Mouse (Mus musculus) gastrocnemius, postnatal 14 days (tissue): ENCODE measurements around the gene Prmt3. TPM values are rescaled to one million over a fixed set of nuclear protein-coding genes. Genes with fewer than 3 reads are reported as not detected.

ENCODE experiments used
- DNase-seq: peaks from one replicate; pipeline ENCODE4 v3.0.0; 2021; ENCODE audit warnings: mixed read lengths
- intact Hi-C: fragments of 180-260 bp; cut with DNase I; formaldehyde crosslinking; loops from one replicate; pipeline ENCODE4 v1.15.1; 2025; ENCODE audit warnings: low total_unique reads
- long read RNA-seq, 2 experiments: library from polyadenylated mRNA; stranded (forward); transcript quantifications; one replicate each; pipeline ENCODE4 v2.0.0; 2021
- total RNA-seq, 2 experiments: library from RNA; stranded (reverse); gene quantifications; 2 replicates each; pipeline ENCODE4 v1.2.3; 2021

Gene Prmt3
- 10 to 100 TPM in 1 of 2 experiments, 1 to 10 TPM in 1; 8.8 to 10.7 TPM for total RNA-seq
- long read RNA-seq, experiment 1, transcript Prmt3-201 (16 exons, 2,507 nt) = major isoform, 11 of 15 reads
- long read RNA-seq, experiment 1, partial matches to known transcripts = 2 of 15 reads
- long read RNA-seq, experiment 1, other reads (novel, unspliced or antisense) = 2 of 15 reads
- long read RNA-seq, experiment 2, transcript Prmt3-201 (16 exons, 2,507 nt) = major isoform, 17 of 23 reads
- long read RNA-seq, experiment 2, partial matches to known transcripts = 1 of 23 reads
- long read RNA-seq, experiment 2, other reads (novel, unspliced or antisense) = 4 of 23 reads

- intact Hi-C loops = loop anchor here (5.0 kb wide), 1 partner anchor 144 kb away; no protein-coding TSS in a partner anchor
- peak; percentile 97 for DNase-seq
Measured at GRCm38 (mm10) chr7:49778114-49778901, at the start of gene Prmt3. Prmt3 (plus strand) TSS chr7:49778346.

GRCm38 (mm10) chr7:49734342-49734741, 43.8 kb upstream of the Prmt3 start:
- no peak for DNase-seq
- intact Hi-C loops = no loop called here

GRCm38 (mm10) chr7:49739448-49739847, 38.7 kb upstream of the Prmt3 start:
- intact Hi-C loops = no loop called here
- DNase-seq = no peak

DNA sequence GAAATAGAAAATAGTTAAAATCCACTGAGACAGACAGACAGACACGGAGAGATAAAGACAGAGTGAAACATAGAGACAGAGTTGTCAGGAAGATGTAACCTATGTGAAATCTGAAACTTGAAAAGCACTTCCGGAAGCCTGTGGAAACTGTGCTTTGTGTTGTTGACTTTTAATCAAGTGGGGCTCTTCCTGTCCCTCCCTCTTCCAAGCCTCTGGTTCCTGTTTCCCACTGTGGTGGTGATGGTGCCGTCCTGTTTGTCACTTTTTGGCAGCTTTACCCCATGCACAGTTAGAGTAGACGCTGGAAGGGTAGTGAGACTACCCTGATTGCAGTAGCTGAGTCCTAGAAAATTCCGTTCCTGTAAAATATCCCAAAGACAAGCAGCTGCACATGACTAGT, 36.7 kb upstream of the Prmt3 start:
- intact Hi-C loops = no loop called here

DNA sequence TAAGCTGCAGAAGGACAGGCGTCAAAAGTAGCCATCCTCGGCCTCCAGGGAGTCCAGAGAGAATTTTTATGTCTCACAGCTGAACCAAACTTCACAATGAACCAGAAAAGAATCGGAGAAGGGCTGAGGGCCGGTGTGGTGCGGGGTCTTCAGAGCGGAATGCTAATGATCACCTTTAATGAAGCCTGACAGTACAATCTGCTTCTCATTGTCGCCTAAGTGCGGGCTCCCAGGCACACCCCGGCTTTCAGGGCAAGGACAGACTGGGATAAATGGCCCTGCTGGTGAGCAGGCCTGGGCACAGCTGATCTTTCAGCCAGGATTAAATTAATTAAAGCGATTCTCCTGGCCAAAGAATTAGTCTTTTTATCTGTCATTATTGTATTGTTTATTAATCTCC, 36.2 kb upstream of the Prmt3 start:
- intact Hi-C loops = no loop called here
- DNase-seq = no peak

More for the DNA sequence above, 36.7 kb upstream of the Prmt3 start:
- DNase-seq = no peak

DNA sequence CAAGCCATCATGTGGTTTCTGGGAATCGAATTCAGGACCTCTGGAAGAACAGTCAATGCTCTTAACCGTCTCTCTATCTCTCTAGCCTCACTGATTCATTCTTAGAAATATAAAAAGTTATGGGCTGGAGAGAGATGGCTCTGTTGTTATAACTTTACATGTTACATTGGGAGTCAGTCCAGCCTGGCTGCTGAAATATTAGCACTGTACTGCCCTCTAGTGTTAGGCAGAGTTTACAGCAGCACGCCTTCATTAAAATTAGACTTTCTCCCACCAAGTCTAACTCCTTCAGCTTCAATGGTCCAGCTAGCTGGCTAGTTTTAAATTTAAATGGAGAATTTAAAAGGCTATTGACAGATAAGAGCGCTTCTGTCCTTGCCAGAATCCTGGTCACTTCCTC, 27.0 kb upstream of the Prmt3 start:
- no peak for DNase-seq
- intact Hi-C loops = loop anchor here (2.0 to 10.0 kb wide), 2 partner anchors 134 to 286 kb away; no protein-coding TSS in a partner anchor

DNA sequence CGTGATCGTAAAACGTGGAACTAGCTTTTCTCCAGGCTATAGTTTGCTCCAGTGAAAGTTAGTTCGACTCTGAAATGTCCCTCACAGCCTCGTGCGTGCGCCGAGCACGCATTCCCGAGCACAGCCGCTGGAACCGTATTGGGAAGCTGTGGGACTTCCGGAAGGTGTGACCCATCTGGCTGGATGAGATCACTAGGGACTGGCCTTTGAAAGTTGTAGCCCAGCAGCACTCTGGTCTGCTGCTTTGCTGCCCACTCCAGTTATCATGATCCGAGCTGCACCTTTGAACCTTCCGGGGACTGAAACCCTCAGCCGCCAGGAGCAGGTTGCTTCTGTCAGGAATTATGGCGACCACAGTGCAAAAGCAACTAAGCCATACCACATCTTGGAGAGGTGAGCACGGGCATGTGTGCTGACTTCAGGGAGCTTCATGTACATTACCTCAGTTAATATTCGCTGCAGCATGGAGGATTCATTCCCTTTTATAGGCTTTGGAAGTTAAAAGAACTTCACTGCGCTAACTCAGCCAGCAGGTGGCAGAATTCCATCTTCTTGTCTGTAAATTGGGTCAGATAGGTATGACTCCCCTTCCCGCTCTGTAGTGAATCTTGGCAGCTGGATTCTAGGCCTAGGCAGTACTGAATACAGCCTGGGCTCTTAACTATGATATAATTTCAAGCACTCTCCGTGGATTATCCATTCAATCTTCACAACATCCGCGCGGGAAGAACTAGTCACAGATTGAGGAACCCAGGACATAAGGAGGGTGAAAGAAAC, 25.2 kb upstream of the Prmt3 start:
- DNase-seq = peak; percentile 22
- intact Hi-C loops = loop anchor here (10.0 kb wide), 1 partner anchor 288 kb away; no protein-coding TSS in a partner anchor

DNA sequence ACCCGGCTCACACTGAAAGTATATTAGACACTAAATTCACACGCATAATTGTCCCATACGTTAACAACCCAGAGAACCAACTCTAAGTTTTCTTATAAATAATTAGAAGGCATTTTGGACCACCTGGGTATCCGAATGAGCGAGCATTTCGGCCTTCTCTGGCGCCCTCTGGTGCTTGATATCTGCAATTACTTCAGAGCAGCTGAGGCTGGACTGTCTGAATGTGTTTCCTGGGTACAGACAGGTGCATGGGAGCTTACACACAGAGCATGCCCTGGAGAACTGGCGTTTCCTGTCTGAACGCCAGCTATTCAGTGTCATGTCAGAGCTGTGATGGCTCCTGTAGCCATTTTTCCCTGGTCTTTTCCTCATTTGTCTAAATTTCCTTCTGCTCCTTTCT, 23.4 kb upstream of the Prmt3 start:
- intact Hi-C loops = loop anchor here (10.0 kb wide), 1 partner anchor 290 kb away; no protein-coding TSS in a partner anchor
- peak; percentile 33 for DNase-seq

DNA sequence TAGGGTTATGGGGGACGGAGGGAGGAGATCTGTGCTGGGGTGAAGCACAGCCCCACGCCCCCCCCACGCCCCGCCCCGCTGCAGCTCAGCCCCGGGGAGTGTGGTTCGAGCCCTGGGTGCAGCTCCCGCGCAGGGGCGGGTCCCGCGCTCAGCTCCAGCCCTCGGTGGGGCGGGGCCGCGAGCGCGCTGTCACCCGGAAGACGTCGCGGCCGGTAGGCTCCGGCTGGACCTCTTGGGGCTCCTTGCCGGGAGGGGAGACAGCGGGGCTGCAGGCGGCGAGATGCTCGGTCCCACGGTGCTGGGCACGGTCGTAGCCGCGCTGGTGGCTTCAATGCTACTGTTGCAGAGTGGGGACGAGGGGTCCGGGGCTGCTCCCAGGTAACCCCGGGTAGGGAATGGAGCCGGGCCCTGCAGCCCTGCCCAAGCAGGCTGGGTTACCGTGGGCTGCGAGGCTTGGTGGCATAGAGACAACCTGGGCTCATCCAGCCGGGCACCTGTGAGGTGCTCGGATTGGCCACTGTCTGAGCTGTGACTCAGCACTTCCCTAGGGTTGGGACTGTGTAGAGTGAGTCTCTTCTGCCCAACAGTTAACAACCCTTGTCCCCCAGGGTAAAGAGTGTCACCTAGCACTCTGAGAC, 19.1 kb upstream of the Prmt3 start, which contains the start of gene Htatip2:
TSS of gene Htatip2 (plus strand) at position 182 of the 638 bp plus-strand sequence.
- DNase-seq = peak; percentile 30
- intact Hi-C loops = loop anchor here (10.0 kb wide), 1 partner anchor 294 kb away; no protein-coding TSS in a partner anchor

- intact Hi-C loops = no loop called here
Measured at GRCm38 (mm10) chr7:49762605-49763004, 15.5 kb upstream of the Prmt3 start.

GRCm38 (mm10) chr7:49764011-49764716, 14.0 kb upstream of the Prmt3 start:
- intact Hi-C loops = no loop called here
- no peak for DNase-seq

More at GRCm38 (mm10) chr7:49762605-49763004, 15.5 kb upstream of the Prmt3 start:
- no peak for DNase-seq

GRCm38 (mm10) chr7:49766166-49766565, 12.0 kb upstream of the Prmt3 start:
- no peak for DNase-seq
- intact Hi-C loops = no loop called here

DNA sequence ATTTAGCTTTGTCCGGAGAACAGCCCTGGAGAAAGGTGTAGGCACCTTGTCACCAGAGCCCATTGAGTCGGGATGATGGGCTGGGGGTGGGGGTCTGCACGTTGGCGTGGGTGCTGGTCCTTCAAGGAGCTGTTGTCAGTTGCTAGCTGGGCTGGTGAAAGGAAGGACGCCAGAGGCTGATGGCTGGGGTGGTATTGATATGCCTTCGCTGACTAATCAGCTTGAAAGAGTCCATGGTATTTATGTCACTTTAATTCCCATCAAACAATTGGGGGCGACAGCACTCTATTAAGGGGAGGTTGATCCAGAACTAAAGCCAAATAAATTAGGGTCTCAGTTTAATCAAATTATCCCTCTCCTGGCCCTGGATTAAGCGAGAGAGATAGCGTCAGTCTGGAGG, 9.6 kb upstream of the Prmt3 start:
- no peak for DNase-seq
- intact Hi-C loops = no loop called here

DNA sequence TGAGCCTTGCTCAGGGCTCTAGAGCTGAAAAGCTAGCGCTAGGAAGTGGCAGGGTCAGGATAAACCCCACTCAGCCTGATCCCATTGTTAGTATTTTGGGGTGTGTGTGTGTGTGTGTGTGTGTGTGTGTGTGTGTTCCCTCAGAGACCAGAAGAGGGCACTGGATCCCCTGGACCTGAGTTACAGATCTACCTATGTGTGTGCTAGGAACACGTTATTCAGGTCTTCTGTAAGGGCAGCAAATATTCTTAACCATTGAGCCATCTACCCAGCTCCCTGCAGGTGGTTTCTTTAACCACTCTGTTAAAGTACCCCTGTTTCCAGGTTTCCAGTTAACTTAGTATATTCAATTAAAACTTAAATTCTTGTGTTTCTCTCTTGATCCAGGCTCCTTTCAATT, 3.8 kb upstream of the Prmt3 start:
- DNase-seq = no peak
- intact Hi-C loops = no loop called here

DNA sequence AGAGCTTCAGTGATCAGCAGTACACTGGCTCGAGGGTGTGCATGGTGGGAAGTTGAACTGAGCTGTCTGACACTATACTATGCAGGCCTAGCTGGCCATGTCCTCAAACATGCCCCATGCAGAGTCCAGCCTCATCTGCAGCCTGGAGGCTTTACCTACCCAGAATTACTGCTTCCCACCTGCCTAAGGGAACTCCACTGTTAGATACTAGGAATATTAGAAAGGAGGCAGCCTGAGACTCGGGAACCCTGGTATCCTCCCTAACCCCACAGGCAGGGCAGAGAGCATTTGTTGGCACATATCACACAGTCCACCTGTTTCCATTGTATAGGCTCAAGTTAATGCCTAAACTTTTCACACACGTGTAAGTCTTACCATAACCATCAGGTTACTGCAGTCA, 561 bp upstream of the Prmt3 start:
- intact Hi-C loops = loop anchor here (5.0 kb wide), 1 partner anchor 145 kb away; no protein-coding TSS in a partner anchor
- DNase-seq = no peak

DNA sequence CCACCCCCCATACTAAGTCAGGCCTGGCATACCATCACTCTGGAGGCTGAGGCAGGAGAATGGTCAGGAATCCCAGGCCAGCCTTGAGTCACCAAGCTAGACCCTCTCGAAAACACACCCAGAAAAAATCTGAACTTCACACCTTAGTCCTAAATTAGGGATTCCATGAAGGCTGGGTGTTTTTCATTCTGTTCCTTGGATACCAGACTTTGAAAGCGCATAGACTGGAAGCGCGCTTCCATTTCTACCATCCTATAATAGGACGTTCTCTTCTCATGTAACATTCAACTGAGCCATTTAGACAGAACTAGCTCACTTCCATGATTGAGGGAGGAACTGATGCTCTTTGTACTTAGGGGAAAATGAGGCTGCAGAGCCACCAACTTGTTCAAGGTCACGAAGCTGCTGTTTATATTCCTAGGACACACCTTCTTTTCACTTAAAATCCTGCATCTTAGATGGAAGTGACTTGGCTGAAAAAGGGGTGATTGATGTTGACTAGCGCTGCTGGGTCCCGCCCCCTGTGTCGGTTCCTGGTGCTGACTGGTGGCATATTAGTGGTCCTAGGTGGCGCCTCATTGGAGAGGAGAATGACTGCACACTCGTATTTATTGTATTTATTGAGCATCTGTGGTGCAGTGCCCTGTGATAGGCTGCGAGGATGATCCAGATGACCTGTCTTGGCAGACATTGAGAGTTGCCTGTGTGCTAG, 914 bp downstream of the Prmt3 start:
- intact Hi-C loops = loop anchor here (5.0 kb wide), 1 partner anchor 143 kb away; no protein-coding TSS in a partner anchor
- DNase-seq = no peak

GRCm38 (mm10) chr7:49783017-49783416, 4.9 kb downstream of the Prmt3 start:
- intact Hi-C loops = no loop called here

GRCm38 (mm10) chr7:49785141-49785540, 7.0 kb downstream of the Prmt3 start:
- intact Hi-C loops = no loop called here
- DNase-seq = no peak

More at GRCm38 (mm10) chr7:49783017-49783416, 4.9 kb downstream of the Prmt3 start:
- no peak for DNase-seq
